Mouse (Mus musculus): Measurements from ENCODE around the gene Chrm2.

Chrm2 gene

GRCm38 (mm10) chr6:36517242-36517641 is 129.4 kb downstream of the Chrm2 start:
- no peak for DNase-seq (ENCODE audit: low read depth)

- DNase-seq (ENCODE audit: low read depth) = no peak
These were observed 135.7 kb downstream of the Chrm2 start for GRCm38 (mm10) chr6:36523599-36523998.

DNA sequence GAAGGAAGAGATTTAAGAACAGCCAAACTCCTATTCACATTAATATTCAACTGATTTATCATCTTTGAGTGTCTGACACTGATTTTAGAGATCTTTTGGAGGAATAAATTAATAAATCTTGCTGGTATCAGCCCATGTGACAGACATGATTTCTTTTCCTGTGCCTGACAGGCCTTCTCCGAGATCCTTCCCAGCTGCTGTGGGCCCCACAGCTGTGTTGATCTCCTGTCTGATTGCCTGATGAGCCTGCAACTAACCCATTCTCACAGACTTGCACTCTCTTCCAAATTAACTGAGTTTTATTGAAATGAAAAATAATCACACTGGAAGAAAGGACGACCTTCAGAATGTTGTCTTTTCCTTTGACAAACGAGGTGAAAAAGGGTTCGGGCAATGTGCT is 140.6 kb downstream of the Chrm2 start:
- no peak for DNase-seq (ENCODE audit: low read depth)

DNA sequence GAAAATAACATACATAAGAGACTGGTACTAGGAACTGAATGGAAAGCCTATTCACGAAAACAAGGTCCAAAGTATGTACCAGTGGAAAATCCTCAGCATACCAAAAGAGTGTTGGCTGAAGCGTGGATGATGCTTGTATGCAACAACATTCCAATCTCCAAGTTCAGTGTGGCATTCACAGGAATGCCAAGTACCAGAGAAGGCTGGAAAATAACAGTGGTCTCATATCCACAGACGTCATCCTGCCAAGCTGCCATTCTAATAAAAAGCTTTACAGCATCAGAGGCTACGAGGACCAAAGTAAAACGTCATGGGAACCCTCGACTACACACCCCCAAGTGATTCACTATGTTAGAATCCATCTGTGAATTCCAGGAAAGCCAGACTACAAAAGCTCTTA is 153.4 kb downstream of the Chrm2 start:
- DNase-seq (ENCODE audit: low read depth) = no peak

- no peak for DNase-seq (ENCODE audit: low read depth)
These were observed 179.0 kb downstream of the Chrm2 start for GRCm38 (mm10) chr6:36566886-36567285.
